Mouse (Mus musculus) layer of hippocampus, adult 18-20 months (tissue): Measurements from ENCODE around the gene Casq1. TPM values are rescaled to one million over a fixed set of nuclear protein-coding genes. Genes with fewer than 3 reads are reported as not detected.

Experiments used
- DNase-seq, 2 experiments: peaks; one replicate each; pipeline ENCODE4 v3.0.0; 2022; ENCODE audit warnings: low spot score in 2 of 2
- total RNA-seq, 2 experiments: library from RNA; stranded (reverse); gene quantifications; 2 replicates each; pipeline ENCODE4 v1.2.3; 2021

The Casq1 gene
- total RNA-seq, 2 experiments from 2014 or later = 0.54 to 0.71 TPM

DNA sequence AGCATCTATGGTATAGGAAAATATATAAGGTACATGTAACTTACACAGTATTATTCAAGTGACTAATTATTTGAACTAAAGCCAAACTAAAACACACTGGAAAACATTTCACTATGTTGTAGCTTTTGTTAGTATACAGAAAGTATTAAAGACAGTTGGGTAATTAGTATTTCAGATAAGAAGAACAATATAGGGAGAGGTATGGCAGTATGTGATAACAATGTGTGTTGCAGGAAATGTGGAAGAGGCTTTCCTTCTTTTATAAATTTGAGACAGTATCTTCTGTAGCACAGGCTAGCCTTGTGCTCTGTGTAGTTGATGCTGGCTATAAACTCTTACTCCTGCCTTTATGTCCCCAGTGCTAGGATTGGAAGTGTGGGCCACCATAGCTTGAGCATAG is 35.8 kb downstream of the Casq1 start:
- DNase-seq = no peak

DNA sequence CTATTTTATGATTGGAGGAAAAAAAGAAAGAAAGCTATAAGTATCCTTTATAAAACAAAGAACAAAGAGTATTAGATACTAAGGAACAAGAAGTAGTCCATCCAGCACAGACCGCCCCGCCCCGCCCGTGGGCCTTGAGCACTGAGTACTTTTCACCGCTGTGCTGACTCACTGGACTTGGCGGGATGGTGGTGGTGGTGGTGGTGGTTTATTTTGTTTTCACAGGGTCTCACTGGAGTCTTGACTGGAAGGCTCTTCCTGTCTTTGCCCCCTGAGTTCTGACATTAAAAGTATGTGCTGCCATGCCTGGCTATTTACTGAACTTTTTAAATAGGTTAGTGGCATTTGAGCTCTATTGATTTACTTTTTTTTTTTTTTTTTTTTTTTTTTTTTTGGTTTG is 36.6 kb downstream of the Casq1 start:
- no peak for DNase-seq

DNA sequence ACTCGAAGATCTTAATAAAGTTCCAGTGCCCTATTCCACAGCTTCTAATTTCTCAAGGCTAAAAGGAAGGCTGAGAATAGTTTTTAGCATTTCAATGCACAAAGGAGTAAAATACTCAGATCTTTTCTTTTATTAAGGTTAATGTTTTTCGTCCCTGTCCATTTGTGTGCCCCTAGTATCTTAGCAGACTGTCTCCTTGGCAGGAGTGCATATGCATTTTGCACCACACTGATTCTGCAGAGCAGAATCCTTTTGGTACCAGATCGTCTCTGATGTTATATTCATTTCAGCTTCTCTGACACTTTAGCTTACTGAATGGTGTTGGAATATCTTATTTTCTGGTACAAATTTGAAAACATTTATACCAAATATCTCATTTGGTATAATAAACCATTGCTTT is 37.9 kb downstream of the Casq1 start:
- DNase-seq = no peak

DNA sequence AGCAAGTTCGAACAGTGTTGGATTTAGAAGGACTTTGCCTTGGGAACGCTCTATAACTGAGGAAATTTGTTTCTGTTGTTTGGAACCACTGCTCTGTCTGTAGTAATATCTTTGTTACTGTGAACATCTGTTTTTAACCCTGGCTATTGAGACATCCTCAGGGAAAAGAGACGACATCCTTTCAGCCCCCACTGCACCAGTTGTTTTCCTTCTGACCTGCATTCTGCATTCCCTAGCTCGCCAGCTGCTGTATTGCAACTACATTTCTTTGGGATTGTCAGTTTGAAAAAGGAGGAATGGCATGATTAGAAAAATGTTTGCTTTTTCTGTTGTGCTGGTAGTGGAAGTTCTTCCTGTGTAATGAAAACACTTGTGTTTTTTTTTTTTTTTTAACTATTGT is 38.8 kb downstream of the Casq1 start:
- DNase-seq = no peak

DNA sequence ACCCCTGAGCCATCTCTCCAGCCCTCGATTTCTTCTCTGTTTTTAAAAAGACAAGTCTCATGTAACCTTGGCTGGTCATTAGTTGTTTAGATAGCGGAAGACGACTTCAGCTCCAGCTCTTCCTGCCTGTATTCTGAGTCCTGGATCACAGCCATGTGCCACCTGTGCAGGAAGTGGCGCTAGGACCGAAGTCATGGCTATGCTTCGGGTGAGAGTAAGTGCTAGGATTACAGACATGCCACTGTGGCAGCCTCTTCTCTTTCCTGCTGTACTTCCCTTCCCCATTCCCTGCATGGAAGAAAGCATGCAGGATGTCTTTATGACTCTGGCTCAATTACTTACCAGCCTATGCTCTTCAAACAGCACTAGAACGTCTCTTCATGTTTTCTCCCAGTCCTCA is 40.6 kb downstream of the Casq1 start:
- no peak for DNase-seq

DNA sequence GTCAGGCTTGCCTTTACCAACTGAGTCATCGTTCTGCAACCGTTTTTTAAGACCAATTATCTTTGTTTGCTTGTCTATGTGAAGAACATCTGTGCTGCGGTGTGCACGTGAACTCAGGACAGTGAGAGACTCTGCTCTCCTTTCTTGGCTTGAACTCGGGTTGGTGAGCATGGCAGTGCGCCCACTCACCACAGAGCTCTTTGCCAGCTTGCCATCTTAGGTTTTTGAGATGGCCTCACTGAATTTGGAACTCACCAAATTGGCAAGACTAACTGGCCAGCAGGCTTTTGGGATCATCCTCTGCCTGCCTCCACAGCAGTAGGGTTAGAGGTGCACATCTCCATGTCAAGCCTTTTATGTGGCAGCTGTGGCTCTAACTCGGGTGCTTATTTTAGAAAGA is 41.9 kb downstream of the Casq1 start:
- DNase-seq = no peak

DNA sequence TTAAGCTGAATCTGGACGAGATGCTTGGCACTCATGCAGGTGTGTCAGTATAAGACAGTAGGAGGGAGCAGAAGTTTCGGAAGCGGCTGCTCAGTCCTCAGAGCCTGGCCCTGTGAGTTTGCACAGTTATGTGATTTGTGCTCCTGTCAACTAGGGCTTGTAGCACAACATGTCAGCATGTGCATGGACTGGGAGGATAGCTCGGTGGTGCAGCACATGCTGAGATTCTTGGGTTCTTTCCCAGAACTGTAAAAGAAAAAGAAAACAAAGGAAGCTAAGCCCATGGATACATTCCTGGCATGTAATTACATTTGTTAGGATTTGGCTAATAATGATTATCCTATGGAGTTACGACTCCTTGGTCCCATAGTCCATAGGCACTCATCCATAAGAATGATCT is 46.5 kb downstream of the Casq1 start:
- no peak for DNase-seq

DNA sequence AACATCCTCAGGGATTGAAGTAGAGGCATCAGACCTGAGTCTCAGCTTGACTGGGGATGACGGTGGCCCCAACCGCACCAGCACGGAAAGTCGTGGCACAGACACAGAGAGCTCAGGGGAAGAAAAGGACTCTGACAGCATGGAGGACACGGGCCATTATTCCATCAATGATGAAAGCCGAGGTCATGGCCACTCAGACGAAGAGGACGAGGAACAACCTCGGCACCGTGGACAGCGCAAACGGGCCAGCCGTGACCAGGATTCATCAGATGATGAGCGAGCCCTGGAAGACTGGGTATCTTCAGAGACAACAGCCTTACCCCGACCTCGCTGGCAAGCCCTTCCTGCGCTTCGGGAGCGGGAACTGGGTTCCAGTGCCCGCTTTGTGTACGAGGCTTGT is 47.3 kb downstream of the Casq1 start:
- DNase-seq = no peak

DNA sequence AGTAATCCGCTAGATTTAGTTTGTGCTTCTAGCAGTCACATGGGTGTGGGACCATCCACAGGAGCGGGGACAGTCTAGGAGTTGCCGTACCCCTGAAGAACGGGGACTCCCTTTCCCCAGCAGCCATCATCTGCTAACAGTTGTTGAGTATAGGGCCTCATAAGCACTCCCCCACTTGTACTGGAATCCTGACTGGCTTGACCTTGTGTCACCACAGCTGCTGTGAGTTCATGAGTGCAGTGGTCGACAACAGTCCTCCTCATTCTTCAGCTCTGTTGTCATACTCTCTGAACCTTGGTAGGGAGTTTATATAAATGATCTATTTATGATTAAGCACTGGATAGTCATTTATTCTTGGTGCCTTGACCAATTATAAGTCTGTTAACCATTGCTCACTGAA is 49.9 kb downstream of the Casq1 start:
- no peak for DNase-seq

DNA sequence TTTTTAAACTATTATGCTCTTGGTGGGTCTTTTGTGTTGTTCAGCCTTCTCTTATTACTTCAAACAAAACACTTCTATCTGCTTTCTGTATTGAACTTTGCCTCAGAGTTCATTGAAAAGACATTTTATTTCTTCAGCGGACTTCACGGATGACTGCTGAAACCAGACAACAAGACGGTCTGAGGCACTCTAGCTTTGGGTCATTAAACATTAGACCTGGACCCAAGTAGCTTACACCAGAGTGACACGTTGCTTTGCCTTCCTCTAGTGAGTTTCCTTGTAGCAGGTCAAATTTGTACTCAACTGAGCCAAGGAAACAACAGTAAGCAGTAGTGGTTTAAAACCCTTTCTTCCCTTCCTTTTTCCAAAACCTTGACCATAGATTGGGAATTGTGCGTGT is 51.8 kb downstream of the Casq1 start:
- DNase-seq = no peak

DNA sequence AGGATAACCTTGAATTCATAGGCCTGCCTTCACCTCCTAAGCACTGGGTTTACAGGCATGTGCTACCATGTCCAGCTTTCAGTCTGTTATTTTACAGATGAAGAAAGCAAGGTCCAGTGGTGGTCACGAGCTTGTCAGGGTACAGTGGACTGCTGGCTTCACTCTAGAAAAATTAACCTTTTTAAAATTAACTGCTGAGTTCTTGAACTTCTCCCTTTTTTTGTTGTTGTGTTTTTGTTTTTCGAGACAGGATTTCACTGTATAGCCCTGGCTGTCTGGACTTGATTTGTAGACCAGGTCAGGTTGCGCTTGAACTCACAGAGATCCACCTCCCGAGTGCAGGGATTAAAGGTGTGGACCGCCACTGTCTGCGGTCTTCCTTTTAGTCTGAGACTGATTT is 56.7 kb downstream of the Casq1 start:
- no peak for DNase-seq

DNA sequence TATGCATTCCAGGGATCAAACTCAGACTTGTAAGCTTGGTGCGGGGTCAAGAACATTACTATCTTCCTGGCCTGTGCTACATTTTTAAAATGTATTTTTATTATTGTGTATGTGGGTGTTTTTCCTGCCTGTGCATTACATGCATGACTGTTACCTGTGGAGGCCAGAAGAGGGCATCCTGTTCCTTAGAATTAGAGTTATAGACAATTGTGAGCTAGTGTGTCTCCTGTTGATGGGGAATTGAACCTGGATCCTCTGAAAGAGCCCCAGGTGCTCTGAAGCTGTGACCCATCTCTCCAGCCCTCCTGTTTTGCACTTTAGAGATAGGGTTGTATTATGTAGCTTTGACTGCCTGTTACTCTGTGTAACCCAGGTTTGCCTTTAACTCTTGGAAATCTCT is 57.7 kb downstream of the Casq1 start:
- peak in 1 of 2 experiments; percentile 72 for DNase-seq

DNA sequence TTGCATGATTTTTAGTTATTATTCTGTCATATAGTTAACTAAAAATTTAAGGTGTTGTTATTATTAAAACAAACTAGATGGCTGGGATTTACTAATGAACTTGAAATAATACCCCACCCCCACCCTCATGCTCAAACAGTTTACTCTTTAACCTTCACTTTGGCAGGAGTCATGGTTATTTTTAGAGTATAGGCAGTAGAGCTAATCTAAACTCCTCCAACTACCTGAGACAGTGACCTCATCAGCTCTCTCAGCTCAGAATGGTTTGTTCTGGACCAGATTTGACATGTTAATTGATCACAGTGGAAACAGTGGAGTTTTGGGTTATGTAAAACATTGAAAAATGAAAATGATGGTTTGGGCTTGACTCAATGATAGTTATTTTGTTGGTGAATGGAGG is 59.2 kb downstream of the Casq1 start:
- DNase-seq = no peak

DNA sequence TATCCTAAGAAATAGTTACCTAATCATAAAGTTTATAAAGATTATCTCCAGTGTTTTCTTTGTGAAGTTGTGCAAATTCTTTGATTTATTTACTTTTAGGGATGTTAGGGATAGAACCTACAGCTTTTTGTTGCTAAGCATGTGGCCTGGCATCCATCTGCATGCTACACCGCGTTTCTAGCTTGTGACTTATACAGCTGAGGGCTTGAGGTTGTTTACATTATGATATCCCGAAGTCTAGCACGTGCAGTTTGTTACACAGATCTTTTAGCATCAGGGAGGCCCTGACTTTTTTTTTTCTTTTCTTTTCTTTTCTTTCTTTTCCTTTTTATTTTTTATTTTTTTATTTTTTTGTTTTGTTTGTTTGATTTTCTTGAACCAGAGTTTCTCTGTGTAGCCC is 59.7 kb downstream of the Casq1 start:
- DNase-seq = no peak

Other genes with a start within 250 kb of the Casq1 start
- gene Vangl2, start 191.4 kb downstream of the Casq1 start, total RNA-seq = 10 to 100 TPM; 13.4 to 13.6 TPM
- 1 to 10 TPM in 1 of 2 experiments, under 1 TPM in 1; 0.68 to 1.1 TPM for gene Nhlh1, start 162.3 kb downstream of the Casq1 start, total RNA-seq
- 100 to 1,000 TPM; 141 to 146 TPM for gene Copa, start 137.3 kb downstream of the Casq1 start, total RNA-seq
- gene Ncstn, start 137.1 kb downstream of the Casq1 start, total RNA-seq = 10 to 100 TPM; 54.5 to 55.3 TPM
- 10 to 100 TPM; 84.4 to 84.5 TPM for gene Pex19, start 93.1 kb downstream of the Casq1 start, total RNA-seq
- 100 to 1,000 TPM; 111 to 115 TPM for gene Dcaf8, start 71.8 kb downstream of the Casq1 start, total RNA-seq
- gene Pea15a, start 13.1 kb downstream of the Casq1 start, total RNA-seq = 100 to 1,000 TPM; 445 to 478 TPM
- gene Atp1a4, start 38.5 kb upstream of the Casq1 start, total RNA-seq = not detected
- gene Igsf8, start 41.8 kb upstream of the Casq1 start, total RNA-seq = 100 to 1,000 TPM; 262 to 286 TPM
- gene Atp1a2, start 78.2 kb upstream of the Casq1 start, total RNA-seq = 100 to 1,000 TPM; 555 to 598 TPM
- gene Kcnj9, start 109.5 kb upstream of the Casq1 start, total RNA-seq = 10 to 100 TPM; 70.6 to 75.4 TPM
- gene Kcnj10, start 121.3 kb upstream of the Casq1 start, total RNA-seq = 10 to 100 TPM; 82.6 to 88.4 TPM
- 1 to 10 TPM; 7.8 to 8.5 TPM for gene Pigm, start 156.7 kb upstream of the Casq1 start, total RNA-seq